Mouse (Mus musculus) neutrophil, adult 5-6 weeks (primary cell): ENCODE results near the gene Gm3248. TPM values are rescaled to one million over a fixed set of nuclear protein-coding genes. Genes with fewer than 3 reads are reported as not detected.
"Not testable (repeated sequence)": the region's sequence is repeated elsewhere in the genome, so short reads cannot be mapped to it uniquely, and the experiment has no call there.

ENCODE experiments used
- ATAC-seq: fragments of 151-379, 151-347 bp; 2 replicates; pipeline ENCODE4 v1.8.0; 2017; ENCODE audit warnings: mild to moderate bottlenecking, moderate TSS enrichment; ENCODE audit not compliant: insufficient number of reproducible peaks, poor library complexity, low FRiP score, severe bottlenecking; ENCODE audit errors: extremely low read depth
- total RNA-seq: library from RNA; stranded (forward); fragments of 200-1000 nt; gene quantifications from 2 replicates; pipeline ENCODE4 v1.2.3, GENCODE M21; 2017

Gene Gm3248
- not detected in 2 replicates for total RNA-seq

DNA sequence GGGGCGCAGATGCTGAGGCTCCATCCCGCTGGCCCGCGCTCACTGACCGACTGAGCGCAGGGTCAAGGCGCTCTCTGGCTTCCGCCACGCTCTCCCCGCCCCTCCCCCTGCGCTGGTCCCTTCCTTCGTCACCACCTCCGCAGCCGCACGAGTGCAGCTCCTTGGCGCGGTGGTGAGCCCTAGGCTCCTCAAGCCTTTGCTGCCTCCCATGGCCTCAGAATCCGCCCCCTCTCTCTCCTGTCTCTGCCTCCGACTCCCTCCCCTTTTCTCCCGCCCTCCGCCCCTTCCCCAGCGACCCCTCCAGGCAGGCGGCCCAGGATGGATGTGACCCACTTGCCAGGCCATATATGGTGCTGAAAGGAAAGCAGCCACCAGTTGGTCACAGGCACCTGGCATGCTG is at the start of gene Gm3248:
TSS of gene Gm3248 (minus strand) at position 111 of the 400 bp plus-strand sequence.
- ATAC-seq = not testable (repeated sequence)

DNA sequence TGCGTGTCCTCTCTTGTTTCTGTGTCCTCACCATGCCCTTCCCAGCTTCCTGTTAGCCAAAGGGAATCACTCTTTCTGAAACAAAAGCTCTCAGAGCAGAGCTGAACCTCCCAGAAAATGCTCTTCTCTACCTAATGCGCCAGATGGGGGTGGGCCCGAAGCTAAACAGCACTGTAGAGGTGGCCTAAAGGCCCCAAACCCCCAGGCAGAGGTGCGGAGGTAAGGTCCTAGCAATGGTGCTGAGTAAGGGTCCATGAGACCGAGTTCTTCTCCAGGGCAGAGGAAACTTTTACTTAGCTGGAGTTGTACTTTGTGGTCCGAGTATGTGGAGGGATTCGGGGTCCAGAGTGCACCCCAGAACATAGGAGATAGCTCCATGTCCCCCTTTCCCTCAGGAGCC is 25.6 kb upstream of the Gm3248 start:
- ATAC-seq = not testable (repeated sequence)

GRCm38 (mm10) chr14:5979037-5979436 is 17.5 kb upstream of the Gm3248 start, which contains the start of gene Gm3453:
Gm3453 (minus strand) TSS chr14:5979137.
- ATAC-seq = not testable (repeated sequence)

GRCm38 (mm10) chr14:5962441-5962840 is 896 bp upstream of the Gm3248 start:
- not testable (repeated sequence) for ATAC-seq

DNA sequence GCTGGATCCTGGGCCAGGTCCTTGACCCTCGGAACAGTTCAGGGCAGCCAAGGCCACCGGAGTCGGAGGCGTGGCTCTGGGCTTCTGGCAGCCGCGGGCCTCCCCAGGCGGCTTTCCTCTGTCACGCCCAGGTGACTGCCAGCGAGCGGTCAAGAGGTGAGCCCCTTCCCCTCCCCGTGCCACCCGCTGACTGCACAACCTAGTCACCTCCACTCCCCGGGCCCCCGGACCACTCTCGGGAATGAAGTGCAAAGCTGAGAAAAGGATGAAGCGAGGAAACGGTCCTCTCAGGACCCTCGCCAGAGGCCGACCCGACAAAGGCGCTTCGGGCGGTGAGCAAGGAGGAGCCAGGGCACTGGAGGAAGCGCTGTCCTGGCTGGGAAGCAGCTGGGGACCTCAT is 443 bp downstream of the Gm3248 start:
- ATAC-seq = not testable (repeated sequence)

- ATAC-seq = not testable (repeated sequence)
These were observed 1.1 kb downstream of the Gm3248 start for GRCm38 (mm10) chr14:5960479-5960878.

DNA sequence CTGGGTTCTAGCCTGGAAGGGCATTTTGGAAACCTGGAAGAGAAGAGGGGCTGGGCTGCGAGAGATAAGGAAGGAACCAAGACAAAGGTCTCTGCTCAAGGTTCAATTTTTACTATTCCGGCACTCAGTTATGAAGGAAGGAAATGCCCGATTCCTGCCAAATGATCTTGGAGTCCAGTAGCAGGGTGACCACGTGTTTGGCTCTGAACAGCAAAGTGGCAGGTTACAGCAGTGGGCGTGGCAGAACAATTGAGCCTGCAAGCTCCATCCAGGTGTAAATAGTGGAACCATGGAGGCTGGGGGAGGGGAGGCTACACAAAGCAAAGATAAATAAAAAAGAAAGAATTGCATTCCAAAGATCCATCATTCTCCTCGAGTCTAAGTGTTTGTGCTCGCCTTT is 38.3 kb downstream of the Gm3248 start:
- not testable (repeated sequence) for ATAC-seq

DNA sequence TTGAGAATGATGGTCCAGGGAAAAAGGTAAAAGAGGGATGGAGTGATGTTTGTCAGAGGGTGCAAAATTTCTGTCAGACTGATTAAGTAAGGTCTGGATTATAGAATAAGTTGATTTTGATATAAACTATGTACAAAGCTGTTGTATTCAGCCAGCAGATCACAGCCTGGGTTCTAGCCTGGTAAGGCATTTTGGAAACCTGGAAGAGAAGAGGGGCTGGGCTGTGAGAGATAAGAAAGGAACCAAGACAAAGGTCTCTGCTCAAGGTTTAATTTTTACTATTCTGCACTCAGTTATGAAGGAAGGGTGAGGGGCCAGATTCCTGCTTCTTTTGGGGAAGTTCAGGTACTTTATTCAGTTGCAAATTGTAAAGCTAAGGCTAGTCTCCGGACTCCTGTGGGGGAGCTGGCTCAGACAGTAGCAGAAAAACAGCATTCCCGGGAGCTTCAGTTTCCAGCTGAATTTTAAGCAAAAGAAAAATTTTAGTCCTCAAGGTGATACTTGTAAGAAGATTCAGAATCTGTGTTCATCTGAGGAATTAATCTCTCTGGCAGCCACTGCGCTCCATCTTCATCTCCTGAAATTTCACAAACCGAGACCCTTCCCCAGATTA is 43.1 kb downstream of the Gm3248 start:
- ATAC-seq = not testable (repeated sequence)

DNA sequence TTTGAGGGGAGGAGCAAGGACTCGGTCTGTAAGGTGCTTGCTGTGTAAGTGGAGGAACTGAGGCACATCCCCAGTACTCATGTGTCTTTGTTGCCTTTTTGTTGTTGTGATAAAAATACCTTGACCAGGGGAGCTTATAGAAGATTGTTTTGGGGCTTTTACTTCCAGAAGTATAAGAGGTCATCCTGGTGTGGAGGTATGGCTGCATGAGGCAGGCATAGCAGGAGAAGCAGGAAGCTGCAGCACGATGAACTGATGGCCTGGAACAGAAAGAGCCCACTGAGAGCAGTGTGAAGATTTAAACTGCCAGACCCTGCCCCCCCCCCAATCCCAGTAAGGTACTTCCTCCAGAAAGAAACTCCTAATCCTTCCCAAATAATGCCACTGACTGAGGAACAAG is 47.8 kb downstream of the Gm3248 start:
- ATAC-seq = not testable (repeated sequence)

Other genes starting within 250 kb of the Gm3248 start
- 0.47 TPM in 1 of 2 replicates, not detected in the other for gene Gm3373, start 220.2 kb downstream of the Gm3248 start, total RNA-seq
- not detected in 2 replicates for gene Gm3383, start 153.8 kb downstream of the Gm3248 start, total RNA-seq
- not detected in 2 replicates for gene Gm3424, start 131.4 kb downstream of the Gm3248 start, total RNA-seq
- not detected in 2 replicates for gene Gm8237, start 81.4 kb downstream of the Gm3248 start, total RNA-seq
- gene Gm3453, start 17.4 kb upstream of the Gm3248 start, total RNA-seq = not detected in 2 replicates
- not detected in 2 replicates for gene Gm6337, start 96.5 kb upstream of the Gm3248 start, total RNA-seq
- 1.6 TPM in 1 of 2 replicates, not detected in the other for gene Gm8206, start 132.2 kb upstream of the Gm3248 start, total RNA-seq
- not detected in 2 replicates for gene Gm3468, start 146.9 kb upstream of the Gm3248 start, total RNA-seq
- not detected in 2 replicates for gene Gm3476, start 164.1 kb upstream of the Gm3248 start, total RNA-seq